Mouse (Mus musculus) adrenal gland, postnatal 4 days (tissue): ENCODE results near the gene Tmem79. TPM values are rescaled to one million over a fixed set of nuclear protein-coding genes. Genes with fewer than 3 reads are reported as not detected.
A peak's percentile ranks its signal among the peaks of the same experiment; 100 is the strongest.
"Not testable (repeated sequence)": the region's sequence is repeated elsewhere in the genome, so short reads cannot be mapped to it uniquely, and the experiment has no call there.

ENCODE experiments used
- DNase-seq, 2 experiments: peaks; one replicate each; pipeline ENCODE4 v3.0.0; 2021 to 2022; ENCODE audit warnings: low spot score in 2 of 2, mixed read lengths in 2 of 2
- long read RNA-seq, 2 experiments: library from polyadenylated mRNA; stranded (forward); transcript quantifications; one replicate each; pipeline ENCODE4 v2.0.0; 2021
- total RNA-seq, 2 experiments: library from RNA; stranded (reverse); gene quantifications; 2 replicates each; pipeline ENCODE4 v1.2.3; 2021

Gene Tmem79
- total RNA-seq, result 1 to 10 TPM; 3.5 to 3.7 TPM
- long read RNA-seq, experiment 1, partial matches to known transcripts, result 2 of 4 reads
- long read RNA-seq, experiment 1, other reads (novel, unspliced or antisense), result 2 of 4 reads
- long read RNA-seq, experiment 2, partial matches to known transcripts, result 0 of 2 reads
- long read RNA-seq, experiment 2, other reads (novel, unspliced or antisense), result 2 of 2 reads

DNA sequence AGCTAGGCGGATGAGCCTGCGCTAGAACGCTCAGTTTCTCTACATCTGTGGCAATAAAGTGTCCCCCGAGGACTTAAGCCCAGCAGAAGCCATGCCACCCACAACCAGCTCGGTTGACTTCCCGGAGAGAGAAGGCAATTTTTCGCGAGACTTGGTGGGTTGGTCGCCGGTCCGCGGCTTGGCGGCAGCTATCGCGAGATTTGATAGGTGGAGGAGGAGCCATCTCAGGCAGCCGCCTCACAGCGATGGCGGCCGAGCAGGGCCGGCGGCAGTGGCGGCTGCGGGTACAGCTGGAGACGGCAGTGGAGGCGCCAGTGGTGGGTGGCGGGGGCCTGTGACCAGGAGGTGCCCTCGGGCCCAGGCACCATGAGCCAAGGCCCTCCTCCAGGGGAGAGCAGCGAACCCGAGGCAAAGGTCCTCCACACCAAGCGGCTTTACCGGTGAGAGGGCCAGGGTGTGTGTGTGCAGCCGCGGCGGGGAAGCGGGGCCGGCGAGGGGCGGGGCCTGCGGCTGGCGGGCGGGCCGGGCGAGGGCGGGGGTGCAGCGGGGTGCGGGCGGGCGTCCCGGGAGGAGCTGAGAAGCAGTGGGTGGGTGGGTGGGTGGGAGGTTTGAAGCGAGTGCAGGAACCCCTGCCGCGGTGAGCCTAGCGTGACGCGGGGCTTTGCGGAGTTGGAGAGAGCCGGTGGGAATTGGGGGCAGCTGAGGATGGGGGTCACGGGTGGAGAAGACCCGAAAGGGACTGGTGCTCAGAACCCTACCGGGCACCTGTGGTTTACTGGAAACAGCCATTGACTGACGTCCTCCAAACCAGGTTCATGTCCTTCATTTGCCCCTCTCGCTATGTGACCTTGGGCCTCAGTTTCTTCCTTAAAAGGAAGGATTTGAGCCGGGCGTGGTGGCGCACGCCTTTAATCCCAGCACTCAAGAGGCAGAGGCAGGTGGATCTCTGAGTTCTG, at the start of gene Tmem79, which contains the start of gene Smg5:
Tmem79 (minus strand) TSS at position 91 of the 956 bp plus-strand sequence.
Smg5 (plus strand) TSS at position 203 of the 956 bp plus-strand sequence.
- peak; percentile 90 to 91 for DNase-seq

DNA sequence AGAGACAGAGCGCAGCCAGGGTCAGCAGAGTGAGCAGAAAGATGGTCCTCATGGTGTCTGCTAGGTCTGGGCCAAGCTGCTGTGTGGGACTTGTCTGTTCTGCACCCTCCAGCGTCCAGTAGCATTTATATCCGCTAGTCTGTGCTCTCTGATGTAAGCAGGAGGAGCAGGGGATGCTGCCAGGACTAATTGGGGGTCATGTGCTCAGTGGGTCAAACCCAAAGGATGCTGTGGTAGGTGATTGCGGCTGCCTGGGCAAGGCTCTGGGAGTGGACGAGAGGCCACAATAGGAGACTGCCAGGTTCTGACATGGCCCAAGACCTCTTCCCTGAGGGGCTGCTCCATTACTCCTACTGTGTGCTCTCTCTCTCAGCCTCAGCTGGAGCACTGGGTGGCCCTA, 48.4 kb upstream of the Tmem79 start, which contains the start of gene Bglap:
Bglap (minus strand) TSS at position 101 of the 400 bp plus-strand sequence.
- no peak for DNase-seq

DNA sequence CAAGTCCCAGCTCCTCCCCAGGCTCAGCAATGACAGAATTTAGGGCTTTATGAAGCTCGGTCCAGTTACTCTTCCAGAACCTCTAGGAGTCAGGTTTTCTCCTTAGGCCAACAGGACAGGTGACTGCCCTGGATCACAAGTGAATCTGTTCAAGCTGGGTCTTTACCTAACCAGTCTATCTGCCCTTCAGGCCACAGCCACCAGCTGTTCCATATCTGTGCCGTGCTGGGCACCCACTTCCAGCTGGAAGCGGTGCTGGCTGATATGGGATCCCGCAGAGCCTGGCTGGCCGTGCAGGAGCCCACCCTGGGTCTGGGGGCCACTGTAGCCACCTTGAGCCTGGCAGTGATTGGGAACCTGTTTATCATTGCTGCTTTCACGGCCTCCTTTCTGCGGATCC, 46.4 kb upstream of the Tmem79 start:
- not testable (repeated sequence) for DNase-seq

DNA sequence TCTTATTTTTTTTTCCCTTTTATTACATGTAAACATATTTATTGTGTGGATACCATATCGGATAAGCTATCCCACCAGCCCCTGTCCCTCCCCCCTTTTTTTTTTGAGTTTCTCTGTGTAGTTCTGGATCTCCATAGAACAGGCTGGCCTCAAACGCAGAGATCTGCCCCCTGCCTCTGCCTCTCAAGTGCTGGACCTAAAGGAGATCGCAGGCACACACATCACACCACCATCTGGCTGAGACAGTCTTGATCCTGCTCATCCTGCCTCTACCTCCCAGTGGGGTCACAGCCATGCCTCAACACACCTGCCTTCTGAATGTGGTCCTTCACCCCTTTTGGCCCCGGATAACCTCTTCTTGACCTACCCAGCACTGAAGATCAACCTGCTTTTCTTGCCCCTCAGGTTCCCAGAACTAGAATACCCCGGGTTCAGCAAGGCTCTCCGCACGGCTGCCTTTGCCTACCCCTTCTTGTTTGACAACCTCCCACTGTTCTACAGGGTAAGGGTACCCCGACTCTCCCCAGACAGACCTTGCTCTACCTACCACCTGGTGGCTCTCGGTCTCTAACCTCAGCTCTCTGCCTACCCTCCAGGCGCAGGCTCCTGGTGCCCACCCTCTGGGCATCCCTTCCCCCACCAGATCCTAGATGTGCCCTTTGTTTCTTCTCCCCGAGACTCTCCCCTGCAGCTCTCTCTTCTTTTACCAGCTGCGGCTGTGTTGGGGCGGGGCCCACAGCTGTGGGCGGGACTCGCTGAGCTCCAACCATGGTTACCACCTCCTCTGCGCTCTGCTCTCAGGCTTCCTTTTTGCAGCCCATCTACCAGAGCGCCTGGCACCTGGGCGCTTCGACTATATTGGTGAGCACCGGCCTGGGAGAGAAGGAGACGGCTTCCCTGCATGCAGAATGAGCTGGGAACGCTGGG, 45.7 kb upstream of the Tmem79 start:
- DNase-seq, result not testable (repeated sequence)

DNA sequence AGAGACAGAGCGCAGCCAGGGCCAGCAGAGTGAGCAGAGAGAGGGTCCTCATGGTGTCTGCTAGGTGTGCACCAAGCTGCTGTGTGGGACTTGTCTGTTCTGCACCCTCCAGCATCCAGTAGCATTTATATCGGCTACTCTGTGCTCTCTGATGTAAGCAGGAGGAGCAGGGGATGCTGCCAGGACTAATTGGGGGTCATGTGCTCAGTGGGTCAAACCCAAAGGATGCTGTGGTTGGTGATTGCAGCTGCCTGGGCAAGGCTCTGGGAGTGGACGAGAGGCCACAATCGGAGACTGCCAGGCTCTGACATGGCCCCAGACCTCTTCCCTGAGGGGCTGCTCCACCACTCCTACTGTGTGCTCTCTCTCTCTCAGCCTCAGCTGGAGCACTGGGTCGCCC, 42.7 kb upstream of the Tmem79 start, which contains the start of gene Bglap2:
Bglap2 (minus strand) TSS at position 101 of the 400 bp plus-strand sequence.
- DNase-seq, result not testable (repeated sequence)

DNA sequence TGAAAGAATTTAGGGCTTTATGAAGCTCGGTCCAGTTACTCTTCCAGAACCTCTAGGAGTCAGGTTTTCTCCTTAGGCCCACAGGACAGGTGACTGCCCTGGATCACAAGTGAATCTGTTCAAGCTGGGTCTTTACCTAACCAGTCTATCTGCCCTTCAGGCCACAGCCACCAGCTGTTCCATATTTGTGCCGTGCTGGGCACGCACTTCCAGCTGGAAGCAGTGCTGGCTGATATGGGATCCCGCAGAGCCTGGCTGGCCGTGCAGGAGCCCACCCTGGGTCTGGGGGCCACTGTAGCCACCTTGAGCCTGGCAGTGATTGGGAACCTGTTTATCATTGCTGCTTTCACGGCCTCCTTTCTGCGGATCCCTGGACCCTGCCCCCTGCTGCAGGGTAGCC, 40.7 kb upstream of the Tmem79 start:
- DNase-seq, result not testable (repeated sequence)

DNA sequence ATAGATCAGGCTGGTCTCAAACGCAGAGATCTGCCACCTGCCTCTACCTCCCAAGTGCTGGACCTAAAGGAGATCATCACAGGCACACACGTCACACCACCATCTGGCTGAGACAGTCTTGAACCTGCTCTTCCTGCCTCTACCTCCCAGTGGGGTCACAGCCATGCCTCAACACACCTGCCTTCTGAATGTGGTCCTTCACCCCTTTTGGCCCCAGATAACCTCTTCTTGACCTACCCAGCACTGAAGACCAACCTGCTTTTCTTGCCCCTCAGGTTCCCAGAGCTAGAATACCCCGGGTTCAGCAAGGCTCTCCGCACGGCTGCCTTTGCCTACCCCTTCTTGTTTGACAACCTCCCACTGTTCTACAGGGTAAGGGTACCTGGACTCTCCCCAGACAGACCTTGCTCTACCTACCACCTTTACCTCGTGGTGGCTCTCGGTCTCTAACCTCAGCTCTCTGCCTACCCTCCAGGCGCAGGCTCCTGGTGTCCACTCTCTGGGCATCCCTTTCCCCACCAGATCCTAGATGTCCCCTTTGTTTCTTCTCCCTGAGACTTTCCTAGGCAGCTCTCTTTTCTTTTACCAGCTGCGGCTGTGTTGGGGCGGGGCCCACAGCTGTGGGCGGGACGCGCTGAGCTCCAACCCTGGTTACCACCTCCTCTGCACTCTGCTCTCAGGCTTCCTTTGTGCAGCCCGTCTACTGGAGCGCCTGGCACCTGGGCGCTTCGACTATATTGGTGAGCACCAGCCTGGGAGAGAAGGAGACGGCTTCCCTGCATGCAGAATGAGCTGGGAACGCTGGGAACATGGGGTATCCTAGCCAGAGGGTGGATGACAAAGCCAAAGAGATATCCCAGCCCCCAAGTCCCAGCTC, 40.0 kb upstream of the Tmem79 start:
- DNase-seq, result not testable (repeated sequence)

DNA sequence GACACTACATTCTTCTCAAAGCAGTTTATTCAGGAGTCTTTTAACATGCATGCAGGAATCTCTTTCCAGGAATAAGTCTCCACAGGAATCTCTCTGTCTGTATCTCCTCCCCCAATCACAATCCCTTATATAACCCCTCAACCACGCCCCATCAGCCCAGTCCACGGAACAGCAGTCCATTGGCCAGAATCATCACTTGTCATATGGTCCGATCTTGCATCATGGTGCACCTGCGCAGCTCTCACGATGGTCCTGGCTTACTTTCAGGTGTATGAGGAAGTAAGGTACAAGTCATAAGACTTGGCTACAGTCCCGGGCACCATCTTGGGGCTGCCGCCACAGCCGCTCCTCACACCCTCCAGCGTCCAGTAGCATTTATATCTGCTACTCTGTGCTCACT, 36.7 kb upstream of the Tmem79 start, which contains the start of gene Bglap3:
Bglap3 (minus strand) TSS at position 101 of the 400 bp plus-strand sequence.
- DNase-seq, result not testable (repeated sequence)

DNA sequence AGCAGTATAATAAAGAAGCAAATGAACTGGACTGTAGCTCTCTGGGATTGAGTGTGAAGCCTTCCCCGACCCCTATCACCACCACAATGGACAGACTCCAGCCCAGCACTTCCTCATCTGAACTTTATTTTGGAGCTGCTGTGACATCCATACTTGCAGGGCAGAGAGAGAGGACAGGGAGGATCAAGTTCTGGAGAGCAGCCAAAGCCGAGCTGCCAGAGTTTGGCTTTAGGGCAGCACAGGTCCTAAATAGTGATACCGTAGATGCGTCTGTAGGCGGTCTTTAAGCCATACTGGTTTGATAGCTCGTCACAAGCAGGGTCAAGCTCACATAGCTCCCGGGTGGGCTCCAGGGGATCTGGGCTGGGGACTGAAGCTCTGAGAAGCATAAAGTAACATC, 32.6 kb upstream of the Tmem79 start:
- DNase-seq, result not testable (repeated sequence)

DNA sequence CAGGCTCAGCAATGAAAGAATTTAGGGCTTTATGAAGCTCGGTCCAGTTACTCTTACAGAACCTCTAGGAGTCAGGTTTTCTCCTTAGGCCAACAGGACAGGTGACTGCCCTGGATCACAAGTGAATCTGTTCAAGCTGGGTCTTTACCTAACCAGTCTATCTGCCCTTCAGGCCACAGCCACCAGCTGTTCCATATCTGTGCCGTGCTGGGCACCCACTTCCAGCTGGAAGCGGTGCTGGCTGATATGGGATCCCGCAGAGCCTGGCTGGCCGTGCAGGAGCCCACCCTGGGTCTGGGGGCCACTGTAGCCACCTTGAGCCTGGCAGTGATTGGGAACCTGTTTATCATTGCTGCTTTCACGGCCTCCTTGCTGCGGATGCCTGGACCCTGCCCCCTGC, 31.6 kb upstream of the Tmem79 start:
- DNase-seq, result not testable (repeated sequence)

DNA sequence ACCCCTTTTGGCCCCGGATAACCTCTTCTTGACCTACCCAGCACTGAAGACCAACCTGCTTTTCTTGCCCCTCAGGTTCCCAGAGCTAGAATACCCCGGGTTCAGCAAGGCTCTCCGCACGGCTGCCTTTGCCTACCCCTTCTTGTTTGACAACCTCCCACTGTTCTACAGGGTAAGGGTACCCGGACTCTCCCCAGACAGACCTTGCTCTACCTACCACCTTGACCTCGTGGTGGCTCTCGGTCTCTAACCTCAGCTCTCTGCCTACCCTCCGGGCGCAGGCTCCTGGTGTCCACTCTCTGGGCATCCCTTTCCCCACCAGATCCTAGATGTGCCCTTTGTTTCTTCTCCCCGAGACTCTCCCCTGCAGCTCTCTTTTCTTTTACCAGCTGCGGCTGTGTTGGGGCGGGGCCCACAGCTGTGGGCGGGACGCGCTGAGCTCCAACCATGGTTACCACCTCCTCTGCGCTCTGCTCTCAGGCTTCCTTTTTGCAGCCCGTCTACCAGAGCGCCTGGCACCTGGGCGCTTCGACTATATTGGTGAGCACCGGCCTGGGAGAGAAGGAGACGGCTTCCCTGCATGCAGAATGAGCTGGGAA, 31.0 kb upstream of the Tmem79 start:
- not testable (repeated sequence) for DNase-seq

DNA sequence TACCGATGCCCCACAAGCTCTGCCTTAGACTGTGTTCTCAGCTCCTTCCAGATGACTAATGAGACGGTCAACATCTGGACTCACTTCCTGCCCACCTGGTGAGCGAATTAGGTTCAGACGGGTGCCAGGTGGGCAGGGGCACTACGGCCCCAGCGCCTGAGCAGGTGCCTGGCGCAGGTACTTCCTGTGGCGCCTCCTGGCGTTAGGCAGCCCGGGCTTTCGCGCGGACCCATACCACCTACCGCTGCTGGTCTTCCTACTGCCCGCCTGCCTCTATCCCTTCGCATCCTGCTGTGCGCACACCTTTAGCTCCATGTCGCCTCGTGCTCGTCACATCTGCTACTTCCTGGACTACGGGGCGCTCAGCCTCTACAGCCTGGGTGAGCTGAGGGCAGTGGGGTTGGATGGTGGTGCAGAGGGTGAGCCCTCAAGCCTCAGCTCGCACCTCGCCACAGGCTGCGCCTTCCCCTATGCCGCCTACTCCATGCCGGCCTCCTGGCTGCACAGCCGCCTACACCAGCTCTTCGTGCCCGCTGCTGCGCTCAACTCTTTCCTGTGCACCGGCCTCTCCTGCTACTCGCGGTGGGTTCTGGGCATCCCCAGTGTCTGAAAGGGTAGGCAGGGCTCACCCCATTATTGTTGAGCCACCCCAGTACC, 29.9 kb upstream of the Tmem79 start:
- no peak for DNase-seq

DNA sequence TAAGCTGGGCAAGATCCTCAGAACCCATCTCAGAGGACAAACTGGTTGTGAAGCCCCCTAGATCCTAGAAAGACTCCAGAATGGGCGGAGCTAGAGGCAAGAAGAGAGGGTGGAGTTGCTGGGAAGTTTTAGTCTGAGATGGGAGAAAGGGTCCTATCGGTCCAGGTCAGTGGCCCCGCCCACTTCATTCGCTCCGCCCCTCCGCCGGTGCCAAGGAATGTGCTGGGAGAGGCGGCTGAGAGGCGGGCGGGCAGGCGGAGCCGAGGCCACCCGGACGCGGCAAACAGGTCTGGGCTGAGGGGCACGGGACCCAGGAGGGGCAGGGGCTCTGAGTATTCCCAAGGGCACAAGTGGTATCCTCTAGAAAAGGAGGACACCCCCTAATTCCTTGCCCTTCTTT, 28.4 kb upstream of the Tmem79 start, which contains the start of gene Paqr6:
Paqr6 (plus strand) TSS at position 248 of the 400 bp plus-strand sequence.
- DNase-seq, result peak in 1 of 2 experiments; percentile 45

DNA sequence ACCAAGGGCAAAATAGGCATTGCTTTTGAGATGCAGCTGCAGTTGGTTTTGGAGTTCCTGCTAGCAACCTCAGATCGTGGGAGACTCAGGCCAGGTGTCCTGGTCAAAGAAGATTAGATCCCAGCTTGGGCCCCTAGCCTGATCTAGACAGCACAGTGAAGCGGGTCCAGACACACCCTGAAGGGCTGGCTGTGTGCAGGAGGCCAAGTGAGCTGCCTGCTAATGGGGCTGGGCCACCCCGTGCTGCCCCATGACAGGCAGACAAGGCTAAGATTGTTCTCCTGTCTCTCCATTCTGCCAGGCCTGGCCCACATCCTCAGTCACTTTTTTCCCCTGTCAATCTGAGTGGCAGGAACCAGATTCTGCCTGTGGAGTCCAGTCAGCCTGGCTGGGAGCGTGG, 27.8 kb upstream of the Tmem79 start:
- DNase-seq, result no peak

DNA sequence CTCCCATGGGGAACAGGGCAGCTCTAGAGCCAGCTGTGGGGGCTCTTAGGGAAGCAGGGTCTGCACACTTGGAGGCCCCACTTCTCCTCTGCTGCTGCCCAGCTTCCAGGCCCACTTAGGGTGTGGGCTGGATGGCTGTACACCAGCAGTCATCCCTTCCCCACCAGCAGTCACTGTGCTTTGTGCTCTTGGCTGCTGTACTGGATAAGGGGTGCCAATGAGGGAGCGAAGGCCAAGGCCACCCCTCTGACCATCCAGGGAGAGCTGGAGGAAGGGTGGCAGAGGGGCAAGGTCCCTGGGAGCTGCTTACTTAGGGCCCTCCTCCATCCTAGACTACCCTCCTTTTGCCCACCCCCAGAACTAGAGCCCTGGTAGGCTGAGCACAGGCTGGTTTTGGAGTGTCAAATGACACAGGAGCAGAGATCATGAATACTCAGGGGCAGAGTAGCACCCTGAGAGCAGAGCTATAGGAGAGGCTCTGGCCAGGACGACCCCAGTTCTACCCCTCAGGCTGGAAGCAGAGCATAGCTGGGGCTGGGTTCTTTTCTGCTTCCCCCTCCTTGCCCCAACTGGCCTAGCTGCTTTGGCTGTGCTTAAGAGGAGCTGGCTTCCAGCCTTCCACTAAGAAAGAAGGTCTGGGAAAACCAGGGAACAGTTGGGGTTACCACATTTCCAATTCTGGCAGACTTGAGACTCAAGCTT, 25.8 kb upstream of the Tmem79 start:
- DNase-seq, result no peak

DNA sequence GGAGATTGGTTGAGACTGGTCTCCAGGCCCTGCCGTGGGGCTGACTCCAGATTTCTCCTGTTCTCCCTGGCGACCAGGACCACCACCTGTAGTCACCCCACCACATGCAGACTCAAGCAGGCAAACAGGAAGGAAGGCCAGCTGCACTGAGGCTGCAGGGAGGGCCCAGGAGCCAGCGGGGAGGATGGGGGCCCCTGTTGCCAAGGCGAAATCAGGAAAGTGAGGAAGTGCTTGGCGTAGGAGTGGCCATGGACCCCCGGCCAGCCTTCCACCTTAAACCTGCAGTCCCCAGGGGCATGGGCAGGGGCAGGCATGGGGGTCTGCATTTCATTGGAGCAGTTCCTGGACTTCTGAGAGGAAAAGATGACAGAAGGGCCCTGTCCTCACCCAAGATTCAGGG, 25.1 kb upstream of the Tmem79 start:
- DNase-seq, result no peak

DNA sequence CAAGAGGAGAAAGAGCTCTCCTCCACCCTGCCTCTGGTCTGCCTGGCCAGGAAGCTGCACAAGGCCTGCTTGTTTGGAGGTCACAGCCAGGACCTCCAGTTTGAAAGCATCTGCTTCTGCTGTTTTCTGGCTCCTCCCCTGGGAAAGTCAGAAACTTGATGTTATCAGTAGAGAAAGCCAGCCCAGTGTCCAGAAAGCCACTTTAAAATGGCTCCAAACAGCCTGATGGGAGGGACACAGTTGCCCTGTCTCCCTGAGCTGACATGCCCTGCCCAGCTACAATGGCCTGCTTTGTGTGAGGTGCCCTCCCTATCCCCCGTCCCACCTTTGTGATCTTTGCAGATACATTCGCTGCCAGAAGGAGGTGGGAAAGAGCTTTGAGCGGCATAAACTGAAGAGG, 24.0 kb upstream of the Tmem79 start:
- no peak for DNase-seq

DNA sequence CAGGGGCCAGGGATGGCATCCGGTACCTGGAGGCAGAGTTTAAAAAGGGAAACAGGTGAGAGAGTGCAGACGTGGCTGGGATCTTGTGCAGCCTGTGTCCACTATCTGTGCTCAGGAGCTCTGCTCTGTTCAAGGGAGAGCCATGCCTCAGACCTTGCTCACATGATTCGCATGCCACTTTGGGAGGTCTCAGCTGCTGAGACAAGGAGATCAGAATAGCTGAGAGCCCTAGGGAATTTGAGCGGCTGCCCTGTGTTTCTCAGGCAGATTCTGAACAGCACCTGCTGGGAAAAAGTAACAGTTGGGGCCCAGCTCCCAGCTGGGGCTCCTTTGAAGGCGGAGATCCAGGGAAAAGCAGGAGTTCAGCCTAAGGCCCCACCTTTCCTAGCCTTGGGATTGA, 23.6 kb upstream of the Tmem79 start:
- DNase-seq, result no peak
